Mouse (Mus musculus) spleen, postnatal 10 days (tissue): ENCODE measurements around the gene Cep57l1.

Source experiments
- DNase-seq, 2 experiments: peaks; one replicate each; pipeline ENCODE4 v3.0.0; 2021 to 2022; ENCODE audit warnings: low spot score in 2 of 2

Gene Cep57l1

GRCm38 (mm10) chr10:41676661-41677061 is 133.0 kb downstream of the Cep57l1 start:
- no peak for DNase-seq

GRCm38 (mm10) chr10:41675842-41676571 is 133.7 kb downstream of the Cep57l1 start:
- no peak for DNase-seq

DNA sequence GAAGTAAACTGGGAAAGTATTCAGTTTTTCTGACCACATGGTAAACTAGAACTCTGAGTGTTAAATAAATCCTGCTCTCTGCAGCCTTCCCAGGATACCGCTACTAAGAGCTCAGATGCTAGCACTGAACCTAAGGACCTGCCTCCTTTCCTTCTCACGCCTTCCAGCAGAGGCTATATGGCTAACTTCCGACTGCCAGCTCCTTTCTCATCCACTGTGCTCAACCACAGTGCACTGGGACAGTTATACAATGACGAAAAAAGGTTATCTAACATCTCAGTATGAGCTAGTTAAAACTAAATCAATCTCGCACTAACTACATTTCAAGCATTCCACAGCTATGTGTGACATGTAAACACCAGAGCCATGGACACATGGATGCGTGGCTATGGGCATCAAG is 134.4 kb downstream of the Cep57l1 start:
- DNase-seq: no peak

DNA sequence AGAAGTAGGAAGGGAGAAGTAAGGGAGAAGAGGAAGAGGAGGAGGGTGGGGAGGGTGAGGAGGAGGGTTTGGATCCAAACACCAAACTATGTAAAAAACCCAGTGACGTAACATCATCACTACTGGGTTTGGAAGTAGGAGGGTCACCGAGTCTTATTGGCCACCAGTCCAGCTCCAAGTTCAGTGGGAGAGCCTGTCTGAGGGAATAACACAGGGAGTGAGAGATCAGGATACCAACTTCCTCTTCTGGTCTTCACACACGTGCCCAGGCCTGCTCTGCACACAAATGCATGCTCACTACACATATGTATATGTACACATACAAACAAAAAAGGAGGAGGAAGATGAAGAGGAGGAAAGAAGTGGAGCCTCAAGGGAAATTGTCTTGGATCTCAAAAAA is 135.3 kb downstream of the Cep57l1 start:
- DNase-seq: no peak

DNA sequence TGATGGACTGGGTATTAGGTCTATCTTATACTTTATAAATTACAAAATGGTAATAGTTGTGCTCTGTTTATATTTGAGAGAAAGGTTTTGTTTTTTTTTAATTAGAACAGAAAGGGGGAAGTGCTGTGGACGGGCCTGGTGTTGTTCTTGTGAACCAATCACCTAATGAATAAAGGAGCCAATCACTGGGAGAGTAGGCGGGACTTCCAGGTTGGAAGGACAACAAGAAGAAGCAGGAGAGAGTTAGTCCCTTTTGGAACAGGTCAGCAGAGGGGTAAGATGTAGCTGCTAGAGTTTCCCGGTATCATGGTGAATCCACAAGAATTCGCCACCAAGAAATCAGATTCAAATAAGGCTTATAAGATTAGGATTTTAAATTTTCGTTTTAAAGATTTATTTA is 139.5 kb downstream of the Cep57l1 start:
- no peak for DNase-seq
